Mouse (Mus musculus): ENCODE measurements around the gene Gpr87.

- TF ChIP-seq EP300 (IDR thresholded peaks at IDR 0.05; ENCODE audit: insufficient read depth, low read depth, low read length), result no peak
- TF ChIP-seq POLR2A (IDR thresholded peaks at IDR 0.05; ENCODE audit: insufficient read depth, low read depth, low read length), result no peak
These were observed 16.9 kb upstream of the Gpr87 start for GRCm38 (mm10) chr3:59211784-59212183.

Measured in heart, adult 2 months (tissue).